Mouse (Mus musculus): ENCODE measurements around the gene Brca2. TPM values are rescaled to one million over a fixed set of nuclear protein-coding genes. Genes with fewer than 3 reads are reported as not detected.
A peak's percentile ranks its signal among the peaks of the same experiment; 100 is the strongest.

The Brca2 gene
- polyA plus RNA-seq, 2 experiments from 2014 or later, result 8.6 to 9.8 TPM

DNA sequence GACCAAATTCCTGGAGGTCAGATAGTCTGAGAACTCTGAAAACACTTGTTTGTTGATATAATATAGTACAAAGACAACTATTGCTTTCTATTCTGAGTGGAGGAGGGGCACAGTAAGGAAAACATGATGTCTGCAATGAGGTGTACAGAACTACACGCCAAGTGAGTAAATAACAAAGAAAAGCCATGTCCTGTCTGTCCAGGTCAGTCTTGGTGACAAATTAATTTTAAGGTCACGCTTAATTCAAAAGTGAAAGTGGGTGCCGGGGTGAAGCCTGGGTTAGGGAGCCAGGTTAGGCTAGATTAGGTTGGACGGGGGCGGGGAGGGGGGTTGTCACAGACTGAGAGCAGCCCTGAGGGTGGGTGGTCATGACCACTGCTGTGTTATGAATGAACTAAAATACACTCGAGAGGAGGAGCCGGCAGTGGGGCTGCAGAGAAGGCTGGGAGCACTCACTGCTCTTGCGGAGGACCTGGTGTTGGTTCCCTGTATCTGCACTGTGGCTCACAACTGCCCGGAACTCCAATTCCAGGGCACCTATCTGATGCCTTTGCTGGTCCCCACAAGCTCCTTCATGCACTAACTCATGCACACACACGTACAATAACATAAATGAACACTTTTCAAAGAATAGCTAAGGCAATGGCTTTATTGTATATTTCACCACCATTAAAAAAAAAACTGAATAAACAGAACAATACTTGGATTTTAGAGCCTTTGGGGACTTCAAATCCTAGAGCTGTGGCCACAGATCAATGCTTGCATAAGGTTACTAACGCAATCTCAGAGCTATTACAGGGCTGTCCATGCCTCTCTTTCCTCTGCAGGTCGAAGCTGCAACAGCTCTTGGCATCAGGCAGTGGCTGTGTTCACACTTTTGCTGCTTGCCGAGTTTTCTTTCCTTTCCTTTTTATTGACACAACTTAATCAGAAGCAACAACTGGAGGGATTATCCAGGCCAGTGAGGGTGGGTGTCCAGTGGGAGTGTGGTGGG, 77.2 kb downstream of the Brca2 start:
- peak; percentile 9 for ATAC-seq

GRCm38 (mm10) chr5:150600554-150601440, 78.4 kb downstream of the Brca2 start:
- ATAC-seq, result peak; percentile 85

GRCm38 (mm10) chr5:150601441-150602230, 79.2 kb downstream of the Brca2 start:
- peak; percentile 27 for ATAC-seq

DNA sequence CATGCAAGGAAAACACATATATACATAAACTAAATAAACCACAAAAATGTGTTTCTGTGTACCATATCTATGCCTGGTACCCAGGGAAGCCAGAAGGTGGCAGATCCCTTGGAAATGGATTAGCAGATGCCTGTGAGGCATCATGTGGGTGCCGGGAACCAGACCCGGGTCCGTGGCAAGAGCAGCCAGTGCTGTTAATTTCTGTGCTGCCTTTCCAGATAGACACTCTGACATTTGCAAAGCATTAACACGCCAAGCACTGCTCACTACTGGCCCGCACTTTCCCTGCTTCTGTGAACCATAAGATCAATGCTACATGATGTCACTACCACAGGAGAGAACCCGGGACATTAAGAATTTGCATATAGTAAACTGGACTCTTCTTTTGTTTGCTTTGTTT, 83.7 kb downstream of the Brca2 start:
- ATAC-seq, result no peak

DNA sequence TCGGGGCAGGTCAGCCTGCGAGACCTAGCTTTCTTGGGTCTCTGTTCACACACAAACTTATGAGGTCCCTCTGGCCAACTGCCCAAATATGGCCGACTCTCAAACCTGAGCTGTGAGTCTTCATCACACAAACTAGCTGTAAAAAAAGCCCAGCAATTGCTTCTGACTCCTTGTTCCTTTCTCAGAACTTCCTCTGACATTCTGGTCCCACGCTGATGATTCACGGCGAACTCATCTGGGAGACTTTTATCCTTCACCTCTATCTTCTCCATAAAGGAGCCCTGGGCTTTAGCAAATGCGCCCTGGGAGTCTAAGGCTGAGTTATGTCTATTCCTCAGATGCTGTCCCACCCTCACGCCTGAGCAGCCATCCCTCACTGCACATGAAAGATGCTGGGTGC, 85.2 kb downstream of the Brca2 start:
- no peak for ATAC-seq

GRCm38 (mm10) chr5:150611136-150611535, 88.7 kb downstream of the Brca2 start:
- ATAC-seq, result no peak

DNA sequence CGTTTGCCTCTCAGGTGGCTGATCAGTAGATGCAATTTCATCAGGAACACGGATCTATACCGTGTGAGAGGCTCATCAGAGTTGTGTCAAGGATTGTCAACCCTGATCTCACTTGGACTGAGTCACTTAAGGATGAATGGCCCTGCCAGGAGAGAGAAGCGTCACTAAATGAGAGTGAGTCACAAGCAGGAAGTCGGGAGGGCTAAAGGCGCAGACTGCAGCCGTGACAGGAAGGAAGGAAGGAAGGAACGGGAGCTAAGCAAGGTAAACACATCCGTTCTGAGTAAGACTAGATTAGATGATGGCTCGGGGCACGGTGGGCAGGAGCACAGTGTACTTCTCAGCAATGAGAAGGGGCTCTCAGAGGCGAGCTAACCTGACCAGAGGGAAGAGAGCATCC, 89.3 kb downstream of the Brca2 start:
- ATAC-seq, result peak; percentile 99

GRCm38 (mm10) chr5:150614054-150614453, 91.6 kb downstream of the Brca2 start:
- no peak for ATAC-seq

GRCm38 (mm10) chr5:150616216-150616615, 93.8 kb downstream of the Brca2 start:
- no peak for ATAC-seq

GRCm38 (mm10) chr5:150616731-150617130, 94.3 kb downstream of the Brca2 start:
- ATAC-seq, result no peak

DNA sequence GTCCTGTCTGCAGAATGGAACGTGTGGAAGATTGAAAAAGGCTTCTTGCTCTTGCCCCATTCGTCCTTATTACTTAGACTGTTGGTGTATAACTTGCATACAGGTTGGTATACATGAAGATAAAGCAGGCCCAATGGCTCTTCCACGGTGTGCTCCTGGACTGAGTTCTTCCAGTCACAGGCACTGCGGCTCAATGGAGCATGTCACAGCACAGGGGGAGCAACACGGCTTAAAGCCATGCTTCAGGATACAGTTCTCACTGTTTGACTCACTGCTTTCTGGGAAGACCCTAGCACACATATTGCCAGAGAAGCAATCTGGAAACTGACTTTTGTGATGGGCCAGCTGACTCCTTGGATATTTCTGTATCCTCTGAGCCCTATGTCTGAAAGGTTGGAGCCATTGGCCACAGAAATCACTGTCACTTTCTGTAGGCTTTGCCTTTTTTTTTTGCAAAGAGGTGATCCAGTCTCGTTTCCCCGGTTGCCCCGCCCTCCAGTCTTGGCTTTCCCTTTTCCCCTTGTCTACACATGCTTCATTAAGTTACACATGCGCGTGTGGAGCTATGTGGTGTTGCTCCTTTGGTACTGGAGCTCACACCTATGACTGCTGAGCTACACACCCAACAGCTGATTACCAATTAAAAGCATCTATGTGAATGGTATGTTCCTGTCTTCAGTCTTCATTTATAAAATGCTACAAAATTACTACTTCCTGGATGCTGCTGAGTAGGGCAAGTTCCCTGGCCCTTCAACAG, 96.3 kb downstream of the Brca2 start:
- no peak for ATAC-seq

Other genes starting within 250 kb of the Brca2 start
- not detected for gene Zar1l, start 4.5 kb upstream of the Brca2 start, polyA plus RNA-seq (2017; shearing (Covaris generic))
- 10 to 100 TPM; 59.7 to 60.2 TPM for gene N4bp2l1, start 74.6 kb downstream of the Brca2 start, polyA plus RNA-seq (2017; shearing (Covaris generic))
- 10 to 100 TPM; 54.8 to 84.0 TPM for gene N4bp2l2, start 143.6 kb downstream of the Brca2 start, polyA plus RNA-seq (2017; shearing (Covaris generic))
- gene Pds5b, start 151.1 kb downstream of the Brca2 start, polyA plus RNA-seq (2017; shearing (Covaris generic)), result 10 to 100 TPM; 19.9 to 23.1 TPM